ENCODE assay signal across 28 mouse cellular contexts in the genomic region with DNA sequence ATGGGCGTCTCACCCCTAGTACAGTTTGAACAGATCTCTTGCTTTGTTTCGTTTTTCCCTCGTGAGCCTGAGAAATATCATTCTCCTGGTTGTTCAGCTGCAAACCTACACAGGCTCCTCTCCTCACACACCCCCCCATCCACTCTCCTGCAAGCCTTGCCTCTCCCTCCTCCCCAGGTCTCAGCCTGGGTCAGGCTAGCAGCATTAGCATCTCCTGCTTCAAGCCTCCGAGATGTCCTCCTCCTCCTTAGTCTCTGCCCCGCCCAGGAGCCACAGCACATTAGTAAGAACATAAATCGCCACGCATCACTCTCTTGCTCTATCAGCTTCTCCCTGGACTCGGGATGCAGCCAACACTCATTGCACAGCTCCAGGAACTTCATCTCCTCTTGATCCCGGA.
DNase-seq lines count a peak whose midpoint lies in the region; ATAC-seq lines count a peak whose summit lies in the region.
"Had no signal": no experiment of that assay in that cellular context is flagged by ENCODE, and none has a peak within 500 bp of the region (broad histone marks: within the 10 kb centered on the region; RNA-seq: fewer than 3 reads in every experiment).

No protein-coding gene starts in this region.

- no peak overlapping the region for H3K4me2 ChIP-seq in heart, embryonic 11.5 days
- peak overlapping the region; percentile 3; the same call in 1 of the 2 replicates for H3K4me2 ChIP-seq in limb, embryonic 15.5 days
- H3K4me2 ChIP-seq: embryonic facial prominence, embryonic 13.5 days; heart, embryonic 12.5 days; heart, embryonic 15.5 days; hindbrain, embryonic 14.5 days had no signal

- no peaks in the 10 kb centered on the region for H3K9me3 ChIP-seq in heart, embryonic 11.5 days (replicated peaks; ENCODE audit: control insufficient read depth, low read length)
- no peaks in the 10 kb centered on the region for H3K9me3 ChIP-seq in limb, embryonic 15.5 days
- H3K9me3 ChIP-seq: embryonic facial prominence, embryonic 10.5 days; embryonic facial prominence, embryonic 13.5 days; G1E; heart, embryonic 12.5 days; heart, embryonic 15.5 days; hindbrain, embryonic 10.5 days had no signal

- DNase-seq in embryo, embryonic 11 days: peak; percentile 4
- DNase-seq in embryo, embryonic 10 days (ENCODE audit: low spot score): no peak
- DNase-seq in heart, adult 11 months: peak; percentile 81
- no peak for DNase-seq in kidney, adult 18-20 months
- DNase-seq: adrenal gland, postnatal 10 days; adrenal gland, postnatal 36 days; cerebellum, adult 18-20 months; cerebellum, adult 9-10 months; cerebellum, postnatal 14 days; forebrain, postnatal 0 days; gastrocnemius, postnatal 10 days; gastrocnemius, postnatal 36 days; heart, postnatal 10 days; heart, postnatal 36 days had no signal

- no peak overlapping the region for H3K9ac ChIP-seq in heart, embryonic 11.5 days (ENCODE audit: low read depth, low read length)
- H3K9ac ChIP-seq in limb, embryonic 15.5 days: no peak overlapping the region
- H3K9ac ChIP-seq: embryonic facial prominence, embryonic 13.5 days; forebrain, postnatal 0 days; heart, embryonic 12.5 days; heart, embryonic 15.5 days; hindbrain, embryonic 14.5 days had no signal

- 78% methylated on average over 9 of the region's 9 CpGs for whole genome bisulfite sequencing in heart, embryonic 11.5 days (ENCODE audit: insufficient replicate concordance)
- 52% methylated on average over 9 of the region's 9 CpGs for WGBS in limb, embryonic 15.5 days

- H3K4me3 ChIP-seq in heart, embryonic 11.5 days (ENCODE audit: low read depth, low read length): no peak overlapping the region
- H3K4me3 ChIP-seq in limb, embryonic 15.5 days: no peak overlapping the region
- H3K4me3 ChIP-seq: embryonic facial prominence, embryonic 10.5 days; embryonic facial prominence, embryonic 13.5 days; erythroblast, embryonic 14.5 days; heart, embryonic 12.5 days; heart, embryonic 15.5 days; hindbrain, embryonic 10.5 days had no signal

- H3K27me3 ChIP-seq in heart, embryonic 11.5 days (ENCODE audit: control insufficient read depth, insufficient read depth, low read length): no peaks in the 10 kb centered on the region
- no peaks in the 10 kb centered on the region for H3K27me3 ChIP-seq in limb, embryonic 15.5 days
- H3K27me3 ChIP-seq: embryonic facial prominence, embryonic 13.5 days; heart, embryonic 12.5 days; heart, embryonic 15.5 days had no signal

- no peak for ATAC-seq in heart, embryonic 11.5 days (replicated peaks; ENCODE audit: insufficient number of reproducible peaks, low FRiP score, low TSS enrichment)
- no peak for ATAC-seq in limb, embryonic 15.5 days (ENCODE audit: insufficient number of reproducible peaks, low FRiP score, low TSS enrichment, low read depth)
- ATAC-seq: forebrain, embryonic 14.5 days; forebrain, postnatal 0 days; hindbrain, postnatal 0 days; intestine, postnatal 0 days; Patski had no signal

- H3K36me3 ChIP-seq in heart, embryonic 11.5 days (ENCODE audit: control insufficient read depth, insufficient read depth, low read length): no peaks in the 10 kb centered on the region
- H3K36me3 ChIP-seq in limb, embryonic 15.5 days: no peaks in the 10 kb centered on the region
- H3K36me3 ChIP-seq: embryonic facial prominence, embryonic 10.5 days; embryonic facial prominence, embryonic 13.5 days; G1E; heart, embryonic 12.5 days; heart, embryonic 15.5 days; hindbrain, embryonic 10.5 days had no signal

- H3K4me1 ChIP-seq in heart, embryonic 11.5 days (ENCODE audit: control insufficient read depth, insufficient read depth, low read length): no peaks in the 10 kb centered on the region; the same call in 1 of the 2 replicates
- 0 out of 2 replicates have a peak, but pooled peaks cover 3% of the 10 kb centered on the region for H3K4me1 ChIP-seq in limb, embryonic 15.5 days
- H3K4me1 ChIP-seq: embryonic facial prominence, embryonic 10.5 days; embryonic facial prominence, embryonic 13.5 days; hindbrain, embryonic 10.5 days had no signal

- H3K27ac ChIP-seq in heart, embryonic 11.5 days (ENCODE audit: low read depth, low read length): no peak overlapping the region
- H3K27ac ChIP-seq in limb, embryonic 15.5 days: no peak overlapping the region
- H3K27ac ChIP-seq: embryonic facial prominence, embryonic 10.5 days; embryonic facial prominence, embryonic 13.5 days; heart, embryonic 15.5 days; hindbrain, embryonic 10.5 days; hindbrain, embryonic 14.5 days; hindbrain, postnatal 0 days had no signal

Comparison
In these comparisons a context has a peak if more than half of its experiments do, and no peak if none do; other contexts are left out.
1. DNase-seq: peak in embryo, embryonic 11 days (single experiment) and heart, adult 11 months (single experiment); none in embryo, embryonic 10 days (single experiment) and kidney, adult 18-20 months (single experiment).